Mouse (Mus musculus) E14TG2a.4 (cell line): ENCODE measurements around the gene Myrf.

Experiments
- CTCF ChIP-seq: conservative IDR thresholded peaks from 2 replicates; pipeline ENCODE4 v1.5.1; 2014; ENCODE audit warnings: low read length
- NANOG ChIP-seq: IDR thresholded peaks from 2 replicates; pipeline ENCODE4 v1.6.1; 2014; ENCODE audit warnings: borderline replicate concordance, low read length, mixed read lengths
- POU5F1 ChIP-seq: IDR thresholded peaks from 2 replicates; pipeline ENCODE4 v1.6.1; 2014; ENCODE audit warnings: low read length, borderline replicate concordance

DNA sequence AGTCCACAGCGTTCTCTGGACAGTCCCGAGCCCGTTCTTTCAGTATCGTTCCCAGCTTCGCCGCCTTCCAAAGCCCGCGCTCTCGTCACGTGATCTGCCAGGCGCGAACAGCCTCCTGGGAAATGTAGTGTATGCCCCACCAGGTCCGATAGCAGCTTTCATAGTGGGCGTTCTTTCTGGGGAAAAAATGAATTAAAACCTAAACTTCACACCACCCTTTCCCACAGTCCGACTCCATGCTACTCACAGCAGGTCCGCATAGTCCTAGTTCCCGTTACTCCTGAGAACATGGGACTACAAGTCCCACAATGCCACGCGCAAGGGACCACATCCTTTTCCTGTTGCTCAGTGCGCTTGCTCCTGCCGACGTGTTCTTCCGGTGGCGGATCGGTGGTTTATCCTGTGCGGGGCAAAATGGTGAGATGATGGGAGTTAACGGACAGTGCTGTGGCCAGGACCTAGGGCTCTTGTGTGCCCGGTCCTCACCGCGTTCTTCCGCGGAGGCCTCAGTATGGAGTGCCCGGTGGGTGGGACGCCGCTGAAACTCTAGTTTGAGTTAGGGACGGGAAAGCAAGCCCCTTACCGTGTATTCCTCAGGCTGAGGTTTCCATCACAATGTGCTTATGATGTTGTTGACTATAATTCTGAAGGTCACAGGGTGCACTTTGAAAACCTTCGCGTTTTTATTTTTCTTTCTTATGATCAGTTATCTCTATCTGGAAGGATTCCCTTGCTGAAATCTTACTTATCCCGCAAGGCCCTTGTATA, 36.5 kb downstream of the Myrf start, which contains the start of the genes Tmem258 and Fen1:
- TF ChIP-seq CTCF (no peak), POU5F1 (no peak), NANOG (no peak)
